Mouse (Mus musculus): ENCODE results near the gene Pdcd7.

DNA sequence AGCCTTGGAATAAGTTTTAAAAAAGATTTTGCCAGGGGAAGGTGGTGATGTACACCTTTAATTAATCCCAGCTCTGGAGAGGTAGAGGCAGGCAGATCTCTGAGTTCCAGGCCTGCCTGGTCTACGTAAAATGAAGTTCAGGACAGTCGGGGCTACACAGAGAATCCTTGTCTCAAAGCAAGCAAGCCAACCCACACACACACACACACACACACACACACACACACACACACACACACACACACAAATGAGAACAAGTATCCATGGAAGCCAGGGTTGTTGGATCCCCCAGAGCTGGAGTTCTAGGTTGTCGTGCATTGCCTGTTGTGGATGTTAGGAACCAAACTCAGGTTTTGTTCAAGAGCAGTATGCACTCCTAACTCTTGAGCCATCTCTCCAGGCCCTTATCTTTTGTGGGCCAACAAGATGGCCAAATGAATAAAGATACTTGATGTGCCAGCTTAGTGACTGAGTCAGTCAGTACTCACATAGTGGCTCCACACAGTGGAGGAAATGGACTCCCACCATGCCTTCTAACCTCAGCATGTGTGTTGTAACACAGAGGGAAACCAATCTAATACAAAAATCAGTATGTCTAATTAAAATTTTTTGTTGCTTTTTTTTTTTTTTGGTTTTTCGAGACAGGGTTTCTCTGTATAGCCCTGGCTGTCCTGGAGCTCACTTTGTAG is 33.1 kb upstream of the Pdcd7 start:
- TF ChIP-seq CTCF (IDR thresholded peaks at IDR 0.05; ENCODE audit: low read depth) (no peak), EP300 (IDR thresholded peaks at IDR 0.05; ENCODE audit: low read depth) (no peak)

Data from liver, postnatal 0 days (tissue).